Mouse (Mus musculus): ENCODE measurements around the gene Rps6ka5. TPM values are rescaled to one million over a fixed set of nuclear protein-coding genes. Genes with fewer than 3 reads are reported as not detected.

Gene Rps6ka5
- polyA plus RNA-seq, 1 experiment from 2014 or later, result 4.5 TPM

DNA sequence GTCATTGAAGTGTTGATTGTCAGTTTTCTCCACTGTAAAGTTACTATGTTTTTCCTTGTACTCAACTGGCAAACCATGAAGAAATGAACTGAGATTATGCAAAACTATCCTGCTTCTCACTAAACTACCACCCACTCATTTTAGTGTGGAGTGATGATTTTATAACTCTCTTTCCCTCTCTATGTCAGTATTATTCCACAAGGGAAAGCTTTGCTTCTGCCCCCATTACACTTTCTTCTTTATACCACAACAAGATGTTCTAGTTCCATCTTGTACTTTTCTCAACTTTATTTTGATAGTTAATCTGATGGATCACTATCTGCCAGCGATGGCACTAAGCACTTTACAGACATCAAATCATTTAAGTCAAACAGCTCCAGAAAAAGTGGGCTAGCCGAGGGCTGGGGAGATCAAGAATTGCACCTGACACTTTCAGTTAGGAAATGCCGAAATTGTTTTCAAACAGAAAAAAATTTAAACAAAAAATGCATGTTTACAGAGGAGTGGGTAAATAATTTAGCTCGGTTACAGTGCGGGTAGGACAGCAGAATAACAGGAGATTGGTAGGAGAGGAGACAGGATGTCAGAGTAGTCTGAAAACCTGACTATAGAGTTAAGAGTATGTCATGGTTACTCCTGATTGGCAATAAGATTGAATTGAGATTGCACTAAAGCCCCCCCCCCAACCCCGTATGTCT, 91.0 kb downstream of the Rps6ka5 start:
- no peak for ATAC-seq (ENCODE audit: insufficient read depth)
- Histone ChIP-seq H3K9me3 (ENCODE audit: low read depth, low read length) (no peaks in the 10 kb centered on the region), H3K4me2 (no peak overlapping the region), H3K4me3 (ENCODE audit: low read depth, low read length) (no peak overlapping the region), H3K4me1 (ENCODE audit: insufficient read depth) (no peaks in the 10 kb centered on the region), H3K9ac (no peak overlapping the region), H3K36me3 (ENCODE audit: insufficient read depth) (no peaks in the 10 kb centered on the region), H3K27ac (ENCODE audit: low read depth) (no peak overlapping the region), H3K27me3 (ENCODE audit: insufficient read depth, low read length) (no peaks in the 10 kb centered on the region)
- WGBS, result 64% methylated on average over 6 of the region's 6 CpGs
- TF ChIP-seq CTCF (IDR thresholded peaks at IDR 0.05; ENCODE audit: low read depth), result no peak
- DNase-seq, result no peak

DNA sequence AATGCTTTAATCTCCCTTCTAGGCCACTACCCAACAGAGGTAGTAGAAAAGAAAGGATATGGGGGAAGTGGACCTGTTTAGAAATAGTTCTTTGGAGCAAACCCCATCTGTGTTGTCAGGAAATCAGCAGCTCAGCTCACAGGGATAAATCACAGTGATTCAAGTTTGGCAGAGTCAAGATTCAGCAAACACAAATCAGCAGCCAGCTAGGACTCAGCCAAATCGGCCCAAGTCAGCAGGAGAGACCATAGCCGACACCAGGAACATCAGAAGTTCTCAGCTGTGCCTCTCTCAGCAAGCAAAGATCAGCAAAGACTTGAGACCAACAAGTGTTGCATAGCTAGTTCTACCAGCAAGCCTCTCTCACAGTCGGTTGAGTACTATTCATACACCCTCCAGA, 93.6 kb downstream of the Rps6ka5 start:
- H3K27me3 ChIP-seq (ENCODE audit: insufficient read depth, low read length), result no peaks in the 10 kb centered on the region

DNA sequence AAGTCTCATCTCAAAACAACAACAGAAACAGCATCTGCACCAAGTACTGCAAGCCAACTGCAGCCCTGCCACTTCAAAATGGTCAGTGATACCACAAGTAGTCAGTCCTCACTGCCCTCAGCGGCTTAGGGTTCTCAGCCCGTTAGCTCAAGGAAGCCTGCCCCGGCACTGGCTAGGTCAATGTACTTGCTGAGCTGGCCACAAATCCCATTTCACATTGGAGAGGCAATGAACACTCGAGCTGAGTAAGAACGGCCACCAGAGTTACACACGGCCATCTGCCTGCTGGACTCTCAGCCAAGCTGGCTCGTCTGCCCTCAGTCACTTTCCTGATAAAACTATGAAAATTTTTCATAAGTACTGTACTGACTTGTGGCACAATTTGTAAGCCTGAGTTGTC, 95.5 kb downstream of the Rps6ka5 start:
- WGBS, result 83% methylated on average over 7 of the region's 7 CpGs
- TF ChIP-seq CTCF (IDR thresholded peaks at IDR 0.05; ENCODE audit: low read depth), result no peak

More for the DNA sequence above, 93.6 kb downstream of the Rps6ka5 start:
- ATAC-seq (ENCODE audit: insufficient read depth) (no peak), DNase-seq (no peak)
- Histone ChIP-seq H3K9me3 (ENCODE audit: low read depth, low read length) (no peaks in the 10 kb centered on the region), H3K9ac (no peak overlapping the region), H3K4me1 (ENCODE audit: insufficient read depth) (no peaks in the 10 kb centered on the region), H3K4me3 (ENCODE audit: low read depth, low read length) (no peak overlapping the region), H3K4me2 (no peak overlapping the region), H3K36me3 (ENCODE audit: insufficient read depth) (no peaks in the 10 kb centered on the region), H3K27ac (ENCODE audit: low read depth) (no peak overlapping the region)
- no peak for TF ChIP-seq CTCF (IDR thresholded peaks at IDR 0.05; ENCODE audit: low read depth)
- WGBS, result 71% methylated on average over 3 of the region's 3 CpGs

DNA sequence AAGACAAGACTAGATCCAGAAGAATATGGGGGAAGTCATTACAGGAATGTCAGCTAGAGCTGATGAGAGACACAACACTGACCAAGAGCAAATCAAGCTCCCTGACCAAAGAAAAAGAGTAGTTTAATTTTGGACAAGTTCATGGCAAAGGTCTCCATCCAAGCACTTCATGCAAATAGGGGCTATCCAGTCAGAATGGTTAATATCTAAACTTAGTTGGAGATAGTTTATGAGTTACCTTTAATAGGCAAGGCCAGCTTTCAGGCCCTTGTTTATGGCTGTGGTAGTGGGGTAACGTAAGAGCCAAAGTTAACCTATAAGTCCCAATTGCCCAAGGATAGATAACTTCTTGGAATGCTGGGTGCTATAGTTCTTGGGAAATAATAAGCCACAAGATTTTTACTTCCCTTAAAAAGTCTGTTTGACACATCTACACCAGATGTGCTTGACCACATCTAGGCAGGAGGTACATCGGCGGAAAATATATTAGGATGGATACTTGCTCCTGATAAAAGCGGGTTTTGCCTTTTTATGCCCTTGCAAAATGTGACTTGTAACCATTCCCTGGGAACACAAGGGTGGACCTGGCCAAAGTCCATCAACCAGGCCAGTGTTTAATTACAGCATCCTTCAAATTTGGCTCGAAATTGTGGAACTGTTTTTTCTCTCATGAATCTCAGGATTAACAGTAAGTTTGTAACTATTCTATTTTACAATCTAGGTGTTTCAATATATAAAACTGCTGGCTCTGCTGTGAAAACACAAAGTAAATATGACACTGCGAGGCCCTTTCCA, 97.5 kb downstream of the Rps6ka5 start:
- Histone ChIP-seq H3K27me3 (ENCODE audit: insufficient read depth, low read length) (no peaks in the 10 kb centered on the region), H3K36me3 (ENCODE audit: insufficient read depth) (no peaks in the 10 kb centered on the region), H3K4me3 (ENCODE audit: low read depth, low read length) (no peak overlapping the region), H3K27ac (ENCODE audit: low read depth) (no peak overlapping the region), H3K9ac (no peak overlapping the region), H3K4me2 (no peak overlapping the region), H3K4me1 (ENCODE audit: insufficient read depth) (no peaks in the 10 kb centered on the region), H3K9me3 (ENCODE audit: low read depth, low read length) (no peaks in the 10 kb centered on the region)
- 83% methylated on average over 6 of the region's 6 CpGs for WGBS
- no peak for DNase-seq
- no peak for ATAC-seq (ENCODE audit: insufficient read depth)
- TF ChIP-seq CTCF (IDR thresholded peaks at IDR 0.05; ENCODE audit: low read depth), result no peak

More for the DNA sequence above, 95.5 kb downstream of the Rps6ka5 start:
- no peak overlapping the region for H3K27ac ChIP-seq (ENCODE audit: low read depth)
- H3K4me1 ChIP-seq (ENCODE audit: insufficient read depth), result no peaks in the 10 kb centered on the region
- no peak for DNase-seq
- no peak overlapping the region for H3K9ac ChIP-seq
- ATAC-seq (ENCODE audit: insufficient read depth), result no peak
- no peaks in the 10 kb centered on the region for H3K36me3 ChIP-seq (ENCODE audit: insufficient read depth)
- H3K27me3 ChIP-seq (ENCODE audit: insufficient read depth, low read length), result no peaks in the 10 kb centered on the region
- no peaks in the 10 kb centered on the region for H3K9me3 ChIP-seq (ENCODE audit: low read depth, low read length)
- H3K4me2 ChIP-seq, result no peak overlapping the region
- no peak overlapping the region for H3K4me3 ChIP-seq (ENCODE audit: low read depth, low read length)

DNA sequence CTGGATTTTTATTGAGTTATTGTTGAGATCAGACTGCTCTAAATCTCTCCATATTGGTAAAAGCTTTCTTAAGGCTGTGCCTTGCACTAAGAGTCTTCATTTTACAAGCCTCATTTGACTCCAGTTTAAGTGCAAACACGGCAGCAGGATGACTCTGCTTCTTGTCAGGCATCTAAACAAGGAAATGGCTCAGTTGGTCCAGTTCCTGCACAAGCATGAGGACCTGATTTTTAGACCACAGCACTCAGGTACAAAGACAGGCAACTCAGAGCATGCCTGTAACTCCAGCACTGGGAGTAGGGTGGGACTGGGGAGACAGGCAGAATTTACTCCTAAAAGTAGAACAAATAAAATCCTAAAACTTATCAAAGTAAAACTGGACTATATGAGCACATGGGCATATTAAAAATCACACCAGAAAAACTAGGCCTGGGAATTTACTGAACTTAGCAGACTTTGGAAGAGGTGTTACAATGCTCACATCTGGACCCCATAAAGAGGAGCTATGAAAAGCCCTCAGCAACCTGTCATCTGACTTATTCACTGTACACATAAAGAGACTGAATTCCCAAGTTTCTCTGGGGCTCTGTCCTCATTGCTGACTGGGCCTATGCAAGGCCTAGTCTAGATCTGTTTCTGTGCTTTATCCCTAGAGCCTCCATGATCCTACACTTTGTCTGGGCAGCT, 99.6 kb downstream of the Rps6ka5 start:
- ATAC-seq (ENCODE audit: insufficient read depth), result no peak
- WGBS, result 39% methylated on average over 1 of the region's 1 CpGs
- Histone ChIP-seq H3K36me3 (ENCODE audit: insufficient read depth) (no peaks in the 10 kb centered on the region), H3K4me2 (no peak overlapping the region), H3K9ac (no peak overlapping the region), H3K9me3 (ENCODE audit: low read depth, low read length) (no peaks in the 10 kb centered on the region), H3K27me3 (ENCODE audit: insufficient read depth, low read length) (no peaks in the 10 kb centered on the region), H3K27ac (ENCODE audit: low read depth) (no peak overlapping the region), H3K4me1 (ENCODE audit: insufficient read depth) (no peaks in the 10 kb centered on the region), H3K4me3 (ENCODE audit: low read depth, low read length) (no peak overlapping the region)
- no peak for TF ChIP-seq CTCF (IDR thresholded peaks at IDR 0.05; ENCODE audit: low read depth)
- DNase-seq, result no peak

DNA sequence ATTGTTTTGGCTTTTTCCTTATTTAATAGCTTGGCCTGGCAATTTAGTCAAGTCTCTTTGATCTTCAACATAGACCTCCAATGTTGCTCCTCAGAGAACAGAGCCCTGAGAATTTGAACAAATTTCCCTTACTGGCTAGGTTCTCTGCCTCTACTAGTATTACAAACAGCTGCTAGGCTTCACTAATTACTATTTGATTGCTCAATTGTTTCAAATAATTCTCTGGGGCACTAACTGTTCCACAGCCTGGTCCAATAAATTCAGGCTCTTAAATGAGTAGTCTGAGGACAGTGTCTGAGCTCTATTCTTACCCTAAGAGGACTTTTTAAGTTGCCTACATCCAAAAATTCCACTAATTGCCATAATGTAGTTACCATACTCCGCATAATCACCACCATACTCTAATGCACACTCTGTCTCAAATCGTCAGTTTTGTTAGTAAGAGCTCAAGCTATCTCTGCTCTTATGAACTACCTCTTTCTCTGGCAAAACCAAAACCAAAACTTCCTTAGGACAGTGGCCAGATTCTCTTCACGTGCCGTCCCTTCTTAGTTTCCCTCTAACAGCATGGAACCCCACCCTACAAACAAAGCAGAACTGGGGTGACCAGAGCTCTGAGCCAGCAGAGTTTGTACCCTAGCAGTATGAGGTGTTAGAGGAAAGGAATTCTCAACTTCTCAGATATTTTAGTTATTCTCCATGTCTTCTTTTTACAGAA, 100.4 kb downstream of the Rps6ka5 start:
- WGBS, result 78% methylated on average over 4 of the region's 4 CpGs
- Histone ChIP-seq H3K9ac (no peak overlapping the region), H3K4me3 (ENCODE audit: low read depth, low read length) (no peak overlapping the region), H3K4me1 (ENCODE audit: insufficient read depth) (no peaks in the 10 kb centered on the region), H3K9me3 (ENCODE audit: low read depth, low read length) (no peaks in the 10 kb centered on the region), H3K4me2 (no peak overlapping the region), H3K27ac (ENCODE audit: low read depth) (no peak overlapping the region), H3K36me3 (ENCODE audit: insufficient read depth) (no peaks in the 10 kb centered on the region), H3K27me3 (ENCODE audit: insufficient read depth, low read length) (no peaks in the 10 kb centered on the region)
- TF ChIP-seq CTCF (IDR thresholded peaks at IDR 0.05; ENCODE audit: low read depth), result no peak
- DNase-seq (no peak), ATAC-seq (ENCODE audit: insufficient read depth) (no peak)

All from lung, embryonic 14.5 days (tissue).